Mouse (Mus musculus) thymus, adult 2 months (tissue): ENCODE results near the gene Mterf4.

ENCODE experiments used
- CTCF ChIP-seq: fragments of 200-500 bp; IDR thresholded peaks from 2 replicates; pipeline ENCODE4 v1.5.1; 2012; ENCODE audit warnings: mild to moderate bottlenecking, control low read depth, low read length, moderate library complexity, borderline replicate concordance; ENCODE audit not compliant: control insufficient read depth, poor library complexity, insufficient read depth; ENCODE audit errors: extremely low read depth
- POLR2A ChIP-seq: fragments of 200-500 bp; IDR thresholded peaks from 2 replicates; pipeline ENCODE4 v1.6.1; 2012; ENCODE audit warnings: mild to moderate bottlenecking, low read length, control low read depth, moderate library complexity; ENCODE audit not compliant: control insufficient read depth, poor library complexity, insufficient read depth; ENCODE audit errors: extremely low read depth

GRCm38 (mm10) chr1:93257560-93257959 lies 48.2 kb downstream of the Mterf4 start:
- TF ChIP-seq CTCF (no peak), POLR2A (no peak)
